Mouse (Mus musculus) left cerebral cortex, adult 2 months (tissue): ENCODE results near the gene Pde8a. TPM values are rescaled to one million over a fixed set of nuclear protein-coding genes. Genes with fewer than 3 reads are reported as not detected.

Source experiments
- DNase-seq, 2 experiments: peaks; one replicate each; pipeline ENCODE4 v3.0.0; 2021 to 2022; ENCODE audit warnings: low spot score in 2 of 2, mixed read lengths in 1 of 2; ENCODE audit errors: extremely low spot score in 1 of 2
- H3K27ac ChIP-seq: fragments of 200-600 bp; 2 replicates; pipeline ENCODE4 v1.8.1; 2022
- H3K4me3 ChIP-seq: fragments of 200-600 bp; 2 replicates; pipeline ENCODE4 v1.8.1; 2022
- CTCF ChIP-seq: fragments of 200-600 bp; IDR thresholded peaks from 2 replicates; pipeline ENCODE4 v1.8.1; 2022; ENCODE audit warnings: antibody characterized with exemption, mild to moderate bottlenecking, moderate library complexity
- intact Hi-C: fragments of 180-260 bp; cut with DNase I; formaldehyde crosslinking; loops from one replicate; pipeline ENCODE4 v1.15.1; 2025
- total RNA-seq, 2 experiments: library from RNA; stranded (reverse); gene quantifications; 2 replicates each; pipeline ENCODE4 v1.2.3; 2021

Gene Pde8a
- total RNA-seq, 2 experiments from 2014 or later: 6.1 to 6.2 TPM

- no peak for TF ChIP-seq CTCF
- no peak overlapping the region for H3K4me3 ChIP-seq
- DNase-seq: no peak
- no peak overlapping the region for H3K27ac ChIP-seq
- intact Hi-C loops: no loop called here
These were observed 112.6 kb downstream of the Pde8a start for GRCm38 (mm10) chr7:81326043-81326442.

- no peak overlapping the region for H3K4me3 ChIP-seq
- DNase-seq: no peak
- H3K27ac ChIP-seq: no peak overlapping the region
These were observed 113.5 kb downstream of the Pde8a start for GRCm38 (mm10) chr7:81326859-81327258.

GRCm38 (mm10) chr7:81327661-81328060 is 114.3 kb downstream of the Pde8a start:
- no peak overlapping the region for H3K27ac ChIP-seq
- no peak for TF ChIP-seq CTCF
- DNase-seq: no peak
- no peak overlapping the region for H3K4me3 ChIP-seq
- intact Hi-C loops: no loop called here

More at GRCm38 (mm10) chr7:81326859-81327258, 113.5 kb downstream of the Pde8a start:
- intact Hi-C loops: no loop called here
- TF ChIP-seq CTCF: no peak

GRCm38 (mm10) chr7:81330767-81331166 is 117.4 kb downstream of the Pde8a start:
- TF ChIP-seq CTCF: no peak
- Histone ChIP-seq H3K4me3 (no peak overlapping the region), H3K27ac (no peak overlapping the region)
- DNase-seq: no peak
- intact Hi-C loops: no loop called here

- H3K4me3 ChIP-seq: no peak overlapping the region
- no peak overlapping the region for H3K27ac ChIP-seq
- no peak for TF ChIP-seq CTCF
- intact Hi-C loops: no loop called here
- DNase-seq: no peak
These were observed 118.5 kb downstream of the Pde8a start for GRCm38 (mm10) chr7:81331851-81332250.

GRCm38 (mm10) chr7:81335705-81336431 is 122.5 kb downstream of the Pde8a start:
- no peak for DNase-seq
- intact Hi-C loops: no loop called here

GRCm38 (mm10) chr7:81336432-81336786 is 123.0 kb downstream of the Pde8a start:
- no peak for DNase-seq
- TF ChIP-seq CTCF: peak; percentile 58
- H3K4me3 ChIP-seq: no peak overlapping the region
- intact Hi-C loops: no loop called here
- peak overlapping the region; percentile 53 for H3K27ac ChIP-seq

More at GRCm38 (mm10) chr7:81335705-81336431, 122.5 kb downstream of the Pde8a start:
- TF ChIP-seq CTCF: peak; percentile 20
- Histone ChIP-seq H3K27ac (peak overlapping the region; percentile 53), H3K4me3 (no peak overlapping the region)

- H3K4me3 ChIP-seq: no peak overlapping the region
- no peak overlapping the region for H3K27ac ChIP-seq
- intact Hi-C loops: no loop called here
- no peak for TF ChIP-seq CTCF
- no peak for DNase-seq
These were observed 124.6 kb downstream of the Pde8a start for GRCm38 (mm10) chr7:81337785-81338521.

GRCm38 (mm10) chr7:81338522-81338873 is 125.1 kb downstream of the Pde8a start:
- no peak overlapping the region for H3K4me3 ChIP-seq
- no peak for DNase-seq
- intact Hi-C loops: no loop called here
- no peak overlapping the region for H3K27ac ChIP-seq
- TF ChIP-seq CTCF: no peak

GRCm38 (mm10) chr7:81339783-81340182 is 126.4 kb downstream of the Pde8a start:
- Histone ChIP-seq H3K27ac (no peak overlapping the region), H3K4me3 (no peak overlapping the region)
- DNase-seq: peak in 1 of 2 experiments; percentile 37
- intact Hi-C loops: loop anchor here (5.0 to 10.0 kb wide), 4 partner anchors 183 to 455 kb away; partner anchors contain the start of gene Whamm
- TF ChIP-seq CTCF: peak; percentile 61

GRCm38 (mm10) chr7:81341563-81341962 is 128.2 kb downstream of the Pde8a start:
- Histone ChIP-seq H3K27ac (no peak overlapping the region), H3K4me3 (no peak overlapping the region)
- intact Hi-C loops: loop anchor here (1.0 to 10.0 kb wide), 5 partner anchors 174 to 457 kb away; partner anchors contain the start of gene Whamm
- no peak for DNase-seq
- TF ChIP-seq CTCF: peak; percentile 71

GRCm38 (mm10) chr7:81342356-81343094 is 129.1 kb downstream of the Pde8a start:
- no peak for DNase-seq
- Histone ChIP-seq H3K27ac (no peak overlapping the region), H3K4me3 (peak overlapping the region; percentile 73)
- no peak for TF ChIP-seq CTCF
- intact Hi-C loops: loop anchor here (2.0 to 10.0 kb wide), 5 partner anchors 134 to 458 kb away; partner anchors contain the start of gene Whamm
